Mouse (Mus musculus): ENCODE results near the gene Cmtm6.

Cmtm6 gene

DNA sequence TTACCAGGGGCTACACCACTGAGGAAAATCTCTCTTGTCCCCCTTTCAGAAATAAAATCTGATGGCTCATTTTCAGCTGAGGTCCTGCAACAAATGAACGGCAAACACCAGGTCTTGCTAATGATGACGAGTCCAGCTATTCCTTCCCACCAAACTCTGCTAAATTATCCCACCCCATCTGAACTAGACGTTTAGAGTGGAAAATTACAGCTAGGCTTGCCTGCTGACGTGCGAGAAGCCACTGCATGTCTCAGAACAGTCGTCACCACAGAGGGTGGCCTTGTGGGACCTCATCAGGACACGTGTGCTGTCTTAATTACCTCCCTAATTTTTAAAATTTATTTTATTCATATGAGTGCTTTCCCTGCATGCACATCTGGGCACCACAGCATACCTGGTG, 40.6 kb downstream of the Cmtm6 start:
- no peak for DNase-seq (ENCODE audit: low spot score)

DNA sequence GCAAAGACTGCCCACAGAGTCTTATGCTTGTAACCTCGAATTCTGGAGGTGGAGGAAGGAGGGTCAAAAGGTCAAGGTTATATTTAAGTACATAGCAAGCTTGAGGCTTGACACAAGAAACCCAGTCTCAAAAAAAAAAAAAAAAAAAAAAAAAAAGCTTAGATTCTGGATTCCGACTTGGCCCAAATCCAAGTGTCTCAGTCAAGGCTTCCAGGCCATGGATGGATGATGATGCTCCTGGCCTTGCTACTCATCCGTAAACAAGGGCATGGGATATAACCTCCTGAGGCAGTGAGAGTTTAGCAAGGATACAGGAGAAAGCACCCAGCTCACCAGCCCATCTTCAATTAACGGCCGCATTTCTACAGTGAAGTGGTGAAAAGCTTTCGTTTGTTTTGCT, 43.7 kb downstream of the Cmtm6 start:
- no peak for DNase-seq (ENCODE audit: low spot score)

DNA sequence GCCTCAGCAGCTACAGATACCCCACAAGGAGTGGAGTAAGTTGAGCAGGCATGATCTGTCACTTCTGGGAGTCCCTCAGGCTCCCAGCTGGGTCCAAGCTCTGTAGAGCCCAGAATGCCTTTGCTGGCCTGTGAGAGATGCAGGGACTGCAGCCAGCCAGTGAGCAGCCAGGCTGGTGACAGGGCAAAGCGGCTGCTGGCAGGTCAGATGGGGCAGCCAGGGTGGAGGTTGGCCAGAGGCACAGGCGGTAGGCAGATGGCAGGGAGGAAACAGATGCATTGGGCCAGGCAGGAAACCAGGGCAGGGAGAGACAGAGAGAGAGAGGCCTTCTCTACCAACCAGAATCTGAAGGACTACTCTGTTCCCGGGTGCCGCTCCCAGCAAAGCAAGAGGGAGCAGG, 44.4 kb downstream of the Cmtm6 start:
- peak; percentile 68 for DNase-seq (ENCODE audit: low spot score)

DNA sequence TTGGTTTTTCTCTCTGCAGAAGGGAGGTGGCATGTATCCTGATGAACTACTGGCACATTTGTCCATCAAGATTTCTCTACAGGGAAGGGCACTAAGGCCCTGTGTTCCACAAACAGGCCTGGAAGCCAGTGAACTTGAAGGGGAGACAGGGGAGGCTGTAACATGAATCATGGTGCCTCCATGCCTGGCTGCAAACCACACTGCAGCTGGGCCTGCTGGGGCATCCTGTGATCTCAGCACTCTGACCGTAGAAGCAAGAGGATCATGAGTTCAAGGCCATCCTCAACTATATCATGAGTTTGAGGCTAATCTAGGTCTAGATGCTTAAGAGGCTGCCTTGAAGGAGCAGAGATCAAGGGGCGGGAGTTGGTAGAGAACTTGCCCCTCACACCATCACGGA, 45.4 kb downstream of the Cmtm6 start:
- no peak for DNase-seq (ENCODE audit: low spot score)

DNA sequence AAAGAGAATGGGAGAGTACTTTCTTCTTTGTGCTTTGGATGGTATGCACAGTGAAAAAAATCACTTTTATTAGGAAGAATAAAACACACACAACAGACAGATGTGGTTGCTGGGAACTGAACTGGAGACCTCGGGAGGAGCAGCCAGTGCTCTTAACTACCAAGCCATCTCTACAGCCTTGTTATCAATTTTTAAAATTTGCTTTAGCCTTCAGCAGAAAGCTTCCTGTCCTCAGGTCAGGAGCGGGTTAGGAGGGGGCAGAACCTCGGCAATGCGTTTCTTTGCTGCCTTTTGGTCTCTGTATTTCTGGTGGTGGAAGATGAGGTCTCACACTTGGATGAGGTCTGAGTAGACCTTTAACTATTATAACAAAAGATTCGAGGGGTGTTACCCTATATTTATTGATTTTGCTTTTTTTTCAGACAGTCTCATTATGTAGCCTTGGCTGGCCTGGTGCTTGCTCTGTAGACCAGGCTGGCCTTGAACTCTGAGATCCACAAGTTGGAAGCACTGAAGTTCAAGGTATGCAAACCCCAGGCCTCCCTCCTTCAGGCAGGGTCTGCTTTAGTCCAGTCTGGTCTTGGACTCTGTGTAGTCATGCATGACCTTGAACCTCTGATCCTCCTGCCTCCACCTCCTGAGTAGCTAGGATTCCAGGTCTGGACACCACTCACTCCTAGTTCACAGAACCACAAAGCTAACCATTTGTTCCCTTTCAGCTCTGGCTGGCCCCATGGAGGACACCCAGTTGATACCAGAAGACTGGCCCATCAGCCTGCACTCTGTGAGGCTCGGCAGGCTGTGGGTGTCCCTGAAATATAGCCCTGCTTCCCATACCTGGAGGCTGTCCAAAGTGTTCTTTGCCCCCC, 46.5 kb downstream of the Cmtm6 start:
- no peak for DNase-seq (ENCODE audit: low spot score)

DNA sequence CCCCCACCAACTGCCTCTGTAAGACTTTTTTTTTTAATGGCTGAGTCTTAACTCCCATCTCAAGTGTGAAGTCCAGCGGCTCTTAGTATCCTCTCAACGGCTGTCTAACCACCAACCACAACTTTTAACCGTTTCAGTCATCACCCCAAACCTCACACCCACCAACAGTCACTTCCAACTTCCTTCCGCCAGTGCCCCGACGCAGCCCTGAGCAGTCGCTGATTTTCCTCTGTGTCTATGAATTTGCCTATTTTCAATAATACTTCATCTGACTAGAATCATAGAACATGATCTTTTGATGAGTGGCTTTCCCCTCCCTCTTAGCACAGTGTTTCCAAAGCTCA, 47.1 kb downstream of the Cmtm6 start:
- no peak for DNase-seq (ENCODE audit: low spot score)

DNA sequence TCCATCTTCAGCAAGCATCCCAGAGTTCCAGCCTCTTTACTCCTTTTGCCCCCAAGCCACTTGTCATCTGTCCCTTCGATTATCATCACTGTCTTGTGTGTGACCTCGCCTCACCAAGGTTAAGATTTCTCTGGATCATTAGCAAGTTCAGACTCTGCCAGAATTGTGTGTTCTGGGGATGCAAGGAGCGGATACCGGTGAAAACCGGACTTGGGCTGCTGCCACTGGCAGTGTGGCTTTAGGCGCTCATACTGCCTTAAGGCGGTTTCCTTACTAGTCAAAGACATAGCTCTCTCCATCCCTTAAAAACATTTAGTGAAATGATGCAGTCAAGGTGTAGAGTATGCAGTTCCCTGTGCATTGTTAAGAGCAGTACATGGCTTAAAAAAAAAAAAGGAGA, 48.0 kb downstream of the Cmtm6 start:
- no peak for DNase-seq (ENCODE audit: low spot score)

DNA sequence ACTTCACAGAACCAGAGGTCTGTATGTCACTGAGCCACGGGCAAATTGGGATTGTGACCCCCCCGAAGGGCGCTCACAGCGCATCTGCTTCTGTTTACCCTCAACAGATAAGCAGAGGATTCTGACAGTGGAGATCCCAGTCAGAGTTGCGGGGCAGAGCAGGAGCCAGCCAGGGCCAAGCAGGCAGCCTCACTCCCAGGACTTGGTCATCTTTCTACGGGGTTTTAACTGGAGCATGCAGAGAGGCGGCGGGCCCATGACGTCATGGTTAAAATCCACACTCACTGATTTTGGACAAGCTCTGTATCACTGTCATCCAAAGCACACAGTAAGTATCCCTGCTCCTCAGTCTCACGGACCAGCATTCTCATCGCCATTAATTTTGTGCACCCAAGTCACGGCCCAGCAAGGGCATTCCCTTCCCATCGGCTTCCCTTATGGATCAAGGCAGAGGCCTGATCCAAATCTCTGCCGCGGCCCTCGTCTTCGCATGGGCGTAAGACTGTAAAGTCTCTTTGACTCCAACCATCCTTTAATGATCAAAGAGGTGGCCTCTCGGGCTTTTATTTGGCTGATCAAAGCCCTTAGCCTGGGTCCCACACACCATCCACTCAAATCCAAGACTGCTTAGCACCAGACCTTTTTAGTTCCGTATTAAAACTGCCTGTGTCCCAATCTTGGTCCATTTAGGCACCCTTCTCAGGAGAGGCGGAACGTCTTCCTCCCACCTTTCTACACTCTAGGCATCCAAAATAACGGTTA, 49.2 kb downstream of the Cmtm6 start:
- DNase-seq (ENCODE audit: low spot score): peak; percentile 68

DNA sequence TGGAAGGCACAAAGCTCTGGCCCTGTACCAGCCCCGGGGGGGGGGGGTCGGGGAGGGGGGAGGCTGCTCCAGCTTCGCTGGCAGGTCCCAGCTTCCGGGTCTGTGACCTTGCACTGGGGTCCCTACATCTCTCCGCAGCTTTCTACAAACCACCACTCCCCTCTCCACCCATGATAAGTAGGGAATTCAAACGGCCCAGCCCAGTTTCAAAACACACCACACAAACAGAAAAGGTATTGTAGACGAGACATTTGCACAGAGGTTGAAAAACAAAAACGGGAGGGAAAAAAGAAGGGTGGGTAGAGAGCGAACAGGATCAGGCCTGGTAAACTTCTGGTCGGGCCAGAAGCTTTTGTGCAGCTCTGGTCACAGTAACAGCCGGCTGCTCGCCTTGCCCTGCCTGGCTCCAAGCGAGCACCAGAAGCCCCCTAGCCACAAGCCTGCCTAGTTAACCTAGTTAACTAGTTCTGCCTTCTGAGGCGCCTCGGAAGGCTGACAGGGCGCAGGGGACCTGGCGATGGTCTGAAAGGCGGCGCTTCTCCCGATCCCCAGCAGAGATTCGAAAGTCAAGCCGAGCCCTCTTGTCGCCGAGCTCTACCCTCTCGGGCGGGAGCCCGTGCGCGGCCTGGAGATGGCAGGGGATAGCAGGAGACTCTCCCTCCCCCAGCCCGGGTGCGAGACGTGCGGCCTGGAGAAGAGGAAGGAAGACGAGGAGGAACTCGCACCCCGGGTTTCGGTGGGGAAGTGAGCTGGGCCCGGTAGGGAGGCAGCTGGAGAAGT, 50.0 kb downstream of the Cmtm6 start:
- DNase-seq (ENCODE audit: low spot score): peak; percentile 54

DNA sequence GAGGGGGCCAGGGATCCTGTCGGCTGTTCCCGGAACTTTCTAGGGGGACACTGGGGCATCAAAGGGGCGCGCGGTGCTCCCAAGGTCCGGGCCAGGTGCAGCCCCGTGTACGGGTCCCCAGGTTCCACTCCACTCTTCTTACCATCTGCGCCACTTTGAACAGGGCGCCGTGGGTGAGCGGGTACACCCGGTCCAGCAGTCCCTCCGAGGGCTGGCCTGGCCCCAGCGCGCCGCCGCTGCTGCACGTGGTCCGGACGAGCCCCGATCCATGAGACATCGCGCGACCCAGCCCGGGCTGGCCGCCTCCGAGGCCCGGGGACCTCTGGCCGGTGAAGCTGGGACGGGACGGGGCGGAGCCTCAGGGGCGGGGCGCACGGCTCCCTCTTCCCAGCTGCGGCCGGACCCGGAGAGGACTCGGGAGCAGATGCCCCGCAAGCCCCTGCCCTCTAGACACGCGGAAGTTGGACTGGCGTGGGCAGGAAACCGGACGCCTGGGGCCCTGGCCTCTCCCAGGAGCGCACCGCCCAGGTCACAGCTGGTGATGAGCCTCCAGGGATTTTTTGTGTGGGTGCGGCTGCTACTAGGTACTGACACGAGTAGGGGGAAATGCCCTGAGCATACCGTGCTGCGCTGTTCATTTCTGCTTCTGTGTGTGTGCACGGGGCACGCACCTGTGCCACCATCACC, 50.8 kb downstream of the Cmtm6 start, which contains the start of gene Cmtm7:
Gene Cmtm7, minus strand, starts transcription at position 331 of the 687 bp plus-strand sequence.
- peak; percentile 91 for DNase-seq (ENCODE audit: low spot score)

DNA sequence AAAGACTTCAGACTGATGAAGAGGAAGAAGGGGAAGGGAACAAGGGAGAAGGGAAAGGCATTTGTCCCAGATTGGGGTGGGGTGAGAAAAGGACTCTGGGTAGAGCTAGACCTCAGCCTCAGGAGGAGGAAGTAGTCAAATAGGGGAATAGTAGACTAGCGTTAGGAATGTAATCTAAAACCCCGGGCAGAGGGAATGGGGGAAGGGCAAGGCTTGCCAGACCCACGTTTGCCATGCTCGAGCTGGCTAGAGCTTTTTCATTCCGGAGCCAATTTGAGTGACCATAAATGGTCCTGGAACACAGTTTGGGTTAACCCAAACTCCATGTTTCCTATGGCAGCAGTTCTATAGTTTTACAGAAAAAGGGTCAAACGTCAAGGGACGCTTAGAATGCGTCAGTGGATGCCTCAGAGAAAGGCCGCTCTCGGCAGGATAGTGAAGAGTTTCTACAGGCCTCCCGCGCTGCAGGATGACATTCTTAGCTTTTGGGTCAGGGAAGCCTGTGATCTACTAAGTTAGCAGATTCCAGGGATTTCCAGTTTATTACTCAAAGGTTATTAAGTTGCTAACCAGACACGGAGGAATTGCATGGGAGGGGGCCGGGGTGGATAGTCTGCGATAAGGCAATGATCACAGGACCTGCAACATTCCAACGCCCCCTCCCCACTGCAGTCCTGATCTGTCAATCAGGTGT, 54.7 kb downstream of the Cmtm6 start:
- no peak for DNase-seq (ENCODE audit: low spot score)

DNA sequence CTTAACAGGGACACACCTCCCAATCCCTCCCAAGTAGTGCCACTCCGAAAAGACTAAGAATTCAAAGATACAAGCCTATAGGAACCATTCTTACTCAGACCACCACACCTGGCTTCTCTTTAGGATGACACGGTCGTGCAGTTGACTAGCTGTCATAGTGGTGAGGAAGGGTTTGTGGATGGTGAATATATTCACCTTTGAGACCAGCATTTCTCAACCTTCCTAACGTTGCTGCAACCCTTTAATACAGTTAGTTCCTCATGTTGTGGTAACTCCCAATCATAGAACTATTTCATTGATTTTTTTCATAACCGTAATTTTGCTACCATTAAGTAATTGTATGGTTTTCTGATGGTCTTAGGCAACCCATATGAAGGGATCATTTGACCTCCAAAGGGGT, 56.2 kb downstream of the Cmtm6 start:
- no peak for DNase-seq (ENCODE audit: low spot score)

DNA sequence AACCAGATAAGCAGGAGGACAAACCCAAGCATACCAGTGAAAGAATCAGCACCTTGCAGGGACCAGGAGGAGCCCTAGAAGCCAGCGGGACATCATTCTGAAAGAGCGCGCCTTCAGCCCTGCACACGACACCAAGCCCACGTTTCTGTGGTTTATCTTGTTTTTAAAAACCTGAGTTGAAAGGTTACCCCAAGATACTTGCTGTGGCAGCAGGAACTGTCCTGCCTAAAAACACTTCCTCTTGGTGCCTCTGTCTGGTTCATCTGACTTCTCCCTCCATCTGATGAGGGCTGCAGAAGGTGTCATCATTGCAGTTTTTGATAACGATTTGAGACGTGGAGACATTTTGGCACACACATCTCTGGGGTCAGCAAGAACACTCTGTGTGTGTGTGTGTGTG, 56.8 kb downstream of the Cmtm6 start:
- no peak for DNase-seq (ENCODE audit: low spot score)

DNA sequence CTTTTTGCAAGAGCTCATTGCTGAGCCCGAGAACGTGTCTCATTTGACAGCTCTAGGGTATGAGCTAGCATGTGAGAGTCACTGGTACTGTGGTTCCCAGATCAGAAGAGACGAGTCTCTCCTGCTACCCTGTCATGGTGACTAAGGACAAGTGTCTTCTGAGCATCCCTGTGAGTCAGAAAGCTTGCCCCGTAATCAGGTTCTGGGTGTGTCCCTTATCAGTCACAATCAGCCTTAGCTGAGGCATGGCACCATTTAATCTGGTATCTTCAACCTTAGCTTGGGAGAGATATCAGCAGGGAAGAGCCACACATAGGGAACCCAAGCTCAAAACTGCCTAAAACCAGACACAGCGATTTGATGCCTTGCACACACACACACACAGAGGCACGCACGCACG, 57.8 kb downstream of the Cmtm6 start:
- no peak for DNase-seq (ENCODE audit: low spot score)

DNA sequence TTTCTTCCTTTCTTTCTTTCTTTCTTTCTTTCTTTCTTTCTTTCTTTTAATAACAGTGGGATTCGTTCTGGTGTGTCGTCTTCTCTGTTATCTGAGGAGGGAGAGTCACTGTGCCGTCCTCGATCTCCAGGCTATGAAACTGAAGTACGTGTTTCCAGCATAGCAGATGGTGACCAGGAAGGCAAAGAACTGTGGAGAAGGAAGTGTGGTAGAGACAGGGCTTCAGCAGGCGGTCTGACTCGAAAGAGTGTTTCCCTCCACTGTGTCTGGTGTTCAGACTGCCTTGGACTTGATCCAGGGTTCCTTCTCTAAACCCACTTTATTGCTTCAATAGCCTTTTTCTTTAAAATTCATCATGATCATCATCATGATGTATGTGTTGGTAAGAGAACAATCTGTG, 58.6 kb downstream of the Cmtm6 start:
- DNase-seq (ENCODE audit: low spot score): no peak

DNA sequence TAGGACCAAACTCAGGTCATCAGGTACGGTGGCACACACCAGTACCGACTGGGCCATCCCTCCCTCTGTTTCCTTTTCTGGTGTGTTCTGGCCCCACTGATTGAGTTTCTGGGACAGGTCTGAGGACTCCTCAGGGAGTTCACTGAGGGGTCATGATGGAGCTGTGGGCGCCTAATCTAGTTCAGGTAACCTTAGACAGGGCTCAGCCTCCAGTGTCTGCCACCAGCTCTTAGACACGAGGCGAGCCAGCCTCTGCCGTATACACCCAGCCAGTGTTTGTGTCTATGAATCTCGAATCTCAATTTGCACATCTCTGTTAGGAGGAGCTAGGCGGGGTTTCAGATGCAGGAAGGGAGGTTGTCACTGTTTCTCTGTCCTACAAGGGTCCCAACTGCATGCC, 59.1 kb downstream of the Cmtm6 start:
- DNase-seq (ENCODE audit: low spot score): no peak

DNA sequence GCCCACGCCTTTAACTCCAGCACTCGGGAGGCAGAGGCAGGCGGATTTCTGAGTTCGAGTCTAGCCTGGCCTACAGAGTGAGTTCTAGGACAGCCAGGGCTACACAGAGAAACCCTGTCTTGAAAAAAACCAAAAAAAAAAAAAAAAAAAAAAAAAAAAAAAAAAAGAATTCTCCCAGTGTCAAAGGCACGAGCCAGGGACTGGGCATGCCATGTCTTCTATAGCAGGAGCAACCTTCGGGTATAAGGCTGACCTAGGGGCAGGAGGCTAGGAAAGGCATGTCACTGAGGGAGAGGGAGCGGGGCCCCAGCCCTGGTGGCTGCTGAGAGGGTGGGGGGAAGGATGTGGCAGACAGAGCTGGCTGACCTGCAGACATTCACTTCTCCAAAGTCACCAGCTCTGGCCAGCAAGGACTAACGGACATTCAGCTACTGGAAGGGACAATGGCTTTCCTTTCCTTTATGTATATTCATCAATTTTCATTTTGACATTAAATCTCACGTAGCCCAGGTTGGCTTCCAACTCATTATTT, 62.9 kb downstream of the Cmtm6 start:
- no peak for DNase-seq (ENCODE audit: low spot score)

DNA sequence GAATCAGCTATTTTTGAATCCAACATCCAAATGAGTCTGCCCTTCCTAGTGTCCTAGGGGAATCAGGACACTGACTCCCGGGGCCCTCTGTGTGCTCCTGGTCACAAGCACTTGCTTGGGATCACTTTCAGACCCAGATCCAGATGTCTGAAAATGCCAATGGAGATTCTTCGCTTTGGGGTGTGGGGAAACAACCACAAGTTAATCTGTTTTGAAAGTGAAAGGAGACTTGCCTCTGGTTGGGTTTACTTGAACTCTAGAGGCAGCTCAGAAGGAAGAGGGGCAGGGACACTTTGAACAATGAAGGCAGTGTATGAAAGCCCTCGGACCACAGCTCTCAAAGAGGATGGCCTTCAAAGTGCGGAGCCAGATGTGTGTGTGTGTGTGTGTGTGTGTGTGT, 63.6 kb downstream of the Cmtm6 start:
- no peak for DNase-seq (ENCODE audit: low spot score)

DNA sequence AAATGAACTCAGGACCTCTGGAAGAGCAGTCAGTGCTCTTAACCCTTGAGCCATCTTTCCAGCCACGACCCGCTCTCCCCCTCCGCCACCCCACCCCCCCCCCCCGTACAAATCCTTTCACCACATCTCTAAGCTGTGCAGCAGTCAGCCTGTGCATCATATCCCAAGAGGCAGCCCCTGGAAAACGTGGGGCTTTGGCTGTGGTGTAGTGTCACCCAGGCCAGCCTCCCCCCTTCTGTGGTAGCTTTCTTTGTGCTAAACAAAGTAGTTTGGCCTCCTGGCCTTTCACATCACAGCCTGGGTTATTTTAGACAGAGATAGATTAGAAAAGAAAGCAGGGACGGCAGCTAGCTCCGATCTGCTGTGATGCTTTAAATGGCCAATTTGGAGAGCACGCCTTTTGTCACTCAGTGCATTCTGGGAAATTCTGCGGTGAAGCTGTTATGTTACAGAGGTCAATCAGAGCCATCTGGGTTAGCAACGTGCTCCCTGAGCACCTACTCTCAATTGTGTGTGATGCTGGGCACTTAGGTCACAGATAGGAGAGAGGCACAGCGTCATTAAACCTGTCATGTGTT, 65.6 kb downstream of the Cmtm6 start:
- DNase-seq (ENCODE audit: low spot score): no peak

DNA sequence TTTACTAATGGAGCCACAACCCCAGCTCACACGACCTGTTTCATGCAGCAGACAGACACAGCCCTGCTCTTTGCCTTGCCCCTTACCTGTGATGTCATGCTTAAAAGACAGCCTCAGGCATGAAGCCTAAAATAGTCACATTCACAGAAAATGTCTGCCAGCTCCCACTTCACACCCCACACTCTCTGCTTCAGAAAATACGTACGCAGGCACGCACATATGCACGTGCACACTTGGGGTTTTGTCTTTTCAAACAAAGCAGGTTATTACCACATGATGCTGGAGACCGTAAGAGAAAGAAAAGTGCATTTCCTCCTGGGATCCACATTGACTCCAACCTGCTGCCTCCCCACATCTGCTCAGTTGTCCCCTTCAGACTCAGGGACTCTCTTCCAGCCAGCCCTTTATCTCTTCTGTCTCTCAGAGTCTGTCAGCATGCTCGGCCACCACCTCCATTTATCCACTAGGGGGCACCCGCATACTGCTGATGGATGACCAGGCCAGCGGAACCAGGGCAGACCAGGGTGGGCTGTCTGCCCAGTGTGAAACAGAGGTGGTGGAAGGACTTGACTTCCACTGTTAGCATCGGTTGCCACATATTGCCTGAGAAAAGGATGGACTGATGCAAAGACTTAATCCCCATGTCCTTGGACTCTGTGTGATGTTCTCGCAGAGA, 66.6 kb downstream of the Cmtm6 start:
- DNase-seq (ENCODE audit: low spot score): peak; percentile 71
